Mouse (Mus musculus) adrenal gland, adult 18-20 months (tissue): ENCODE measurements at regions not wholly inside any gene's neighbourhood (a gene's known extent, or its start where the extent isn't known, plus 50 kb on each side); places are given as distances from the start of the nearest gene placed in this dataset.

Experiments
- DNase-seq, 2 experiments: peaks; one replicate each; pipeline ENCODE4 v3.0.0; 2021 to 2022; ENCODE audit warnings: low spot score in 2 of 2

GRCm38 (mm10) chr10:21828432-21829061, 53.4 kb upstream of the Sgk1 start:
- DNase-seq = no peak

- DNase-seq = peak in 1 of 2 experiments; percentile 58
Measured at GRCm38 (mm10) chr10:21829062-21829731, 52.8 kb upstream of the Sgk1 start.

GRCm38 (mm10) chr10:21831002-21831696, 50.8 kb upstream of the Sgk1 start:
- no peak for DNase-seq
